Mouse (Mus musculus): ENCODE measurements around the gene Cxcl10.

DNA sequence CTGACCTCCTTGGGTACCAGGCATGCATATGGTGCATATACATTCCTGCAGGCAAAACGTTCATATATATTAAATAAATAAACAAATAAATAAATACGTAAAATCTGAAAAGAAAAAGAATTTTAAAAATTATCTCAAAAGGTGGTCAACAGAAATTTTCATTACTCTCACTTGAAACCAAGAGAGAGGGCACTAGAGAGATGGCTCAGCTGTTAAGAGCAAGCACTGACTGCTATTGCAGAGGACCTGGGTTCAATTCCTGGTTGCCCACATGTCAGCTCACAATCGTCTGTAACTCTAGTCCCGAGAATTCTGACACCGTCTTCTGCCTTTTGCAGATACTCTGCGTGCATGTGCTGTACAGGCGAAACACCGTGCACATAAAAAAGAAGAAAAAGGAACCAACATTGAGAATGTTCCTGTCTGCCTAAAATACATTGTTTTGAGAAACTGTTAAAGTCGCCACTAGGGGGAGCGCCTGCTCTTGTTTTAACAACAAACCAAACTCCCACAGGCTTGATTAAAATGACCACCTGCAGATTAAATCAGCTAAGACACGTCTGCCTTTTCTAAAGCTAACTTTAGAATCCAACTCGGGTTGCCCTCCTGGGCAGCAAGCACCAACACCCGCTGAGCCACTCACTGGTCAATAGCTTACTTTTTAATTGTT is 36.5 kb downstream of the Cxcl10 start:
- TF ChIP-seq POLR2A (IDR thresholded peaks at IDR 0.05; ENCODE audit: insufficient read depth, low read depth, low read length) (no peak), CTCF (IDR thresholded peaks at IDR 0.05) (peak; percentile 90)

Measured in heart, adult 2 months (tissue).